Mouse (Mus musculus) midbrain, embryonic 10.5 days (tissue): ENCODE data around the gene Kat5. TPM values are rescaled to one million over a fixed set of nuclear protein-coding genes. Genes with fewer than 3 reads are reported as not detected.

Experiments used
- polyA plus RNA-seq: library from polyadenylated mRNA; unstranded; fragments of >200 nt; fragmentation: Nextera tagmentation; extraction: Ambion mirVana; gene quantifications from 2 replicates; pipeline ENCODE4 v1.2.1, GENCODE M21; 2016

Gene Kat5
- polyA plus RNA-seq, 1 experiment from 2014 or later, result 65.6 TPM

Other genes with a start within 250 kb of the Kat5 start
- gene Eif1ad, start 243.5 kb downstream of the Kat5 start, polyA plus RNA-seq, result 86.9 and 89.4 TPM in 2 replicates
- gene Banf1, start 243.1 kb downstream of the Kat5 start, polyA plus RNA-seq, result 575 and 616 TPM in 2 replicates
- 88.2 and 96.2 TPM in 2 replicates for gene Sart1, start 221.5 kb downstream of the Kat5 start, polyA plus RNA-seq
- 0.39 TPM in 1 of 2 replicates, not detected in the other for gene Tsga10ip, start 207.7 kb downstream of the Kat5 start, polyA plus RNA-seq
- gene Drap1, start 185.3 kb downstream of the Kat5 start, polyA plus RNA-seq, result 221 and 228 TPM in 2 replicates
- 45.1 and 48.5 TPM in 2 replicates for gene AI837181, start 185.1 kb downstream of the Kat5 start, polyA plus RNA-seq
- gene Fosl1, start 162.7 kb downstream of the Kat5 start, polyA plus RNA-seq, result not detected in 2 replicates
- gene Ccdc85b, start 152.3 kb downstream of the Kat5 start, polyA plus RNA-seq, result 5.5 and 6.0 TPM in 2 replicates
- 98.0 and 111 TPM in 2 replicates for gene Fibp, start 149.6 kb downstream of the Kat5 start, polyA plus RNA-seq
- gene Ctsw, start 141.7 kb downstream of the Kat5 start, polyA plus RNA-seq, result 1.7 and 2.7 TPM in 2 replicates
- 67.6 and 69.1 TPM in 2 replicates for gene Efemp2, start 136.3 kb downstream of the Kat5 start, polyA plus RNA-seq
- gene Mus81, start 121.8 kb downstream of the Kat5 start, polyA plus RNA-seq, result 41.3 and 47.0 TPM in 2 replicates
- 3,131 and 3,331 TPM in 2 replicates for gene Cfl1, start 119.8 kb downstream of the Kat5 start, polyA plus RNA-seq
- not detected in 2 replicates for gene 1700020D05Rik, start 106.5 kb downstream of the Kat5 start, polyA plus RNA-seq
- 9.6 and 15.3 TPM in 2 replicates for gene Snx32, start 99.7 kb downstream of the Kat5 start, polyA plus RNA-seq
- gene Ovol1, start 49.6 kb downstream of the Kat5 start, polyA plus RNA-seq, result 0.16 and 0.29 TPM in 2 replicates
- gene Ap5b1, start 42.2 kb downstream of the Kat5 start, polyA plus RNA-seq, result 1.6 and 2.3 TPM in 2 replicates
- gene Rnaseh2c, start 8.4 kb downstream of the Kat5 start, polyA plus RNA-seq, result 186 and 200 TPM in 2 replicates
- gene Rela, start 27.2 kb upstream of the Kat5 start, polyA plus RNA-seq, result 28.7 and 31.2 TPM in 2 replicates
- 22.3 and 22.9 TPM in 2 replicates for gene Sipa1, start 53.5 kb upstream of the Kat5 start, polyA plus RNA-seq
- gene Map3k11, start 78.5 kb upstream of the Kat5 start, polyA plus RNA-seq, result 28.7 and 29.9 TPM in 2 replicates
- gene Pcnx3, start 78.7 kb upstream of the Kat5 start, polyA plus RNA-seq, result 22.8 and 25.6 TPM in 2 replicates
- 0.20 TPM in 1 of 2 replicates, not detected in the other for gene Kcnk7, start 94.1 kb upstream of the Kat5 start, polyA plus RNA-seq
- gene Ehbp1l1, start 116.1 kb upstream of the Kat5 start, polyA plus RNA-seq, result 9.3 and 9.5 TPM in 2 replicates
- 141 and 160 TPM in 2 replicates for gene Fam89b, start 119.4 kb upstream of the Kat5 start, polyA plus RNA-seq
- gene Ltbp3, start 130.7 kb upstream of the Kat5 start, polyA plus RNA-seq, result 2.9 and 3.1 TPM in 2 replicates
- 68.3 and 71.3 TPM in 2 replicates for gene Scyl1, start 161.2 kb upstream of the Kat5 start, polyA plus RNA-seq